Mouse (Mus musculus) kidney, postnatal 14 days (tissue): ENCODE results near the gene Ceacam16.

Experiments
- DNase-seq: peaks from one replicate; pipeline ENCODE4 v3.0.0; 2022; ENCODE audit warnings: mixed read lengths

The Ceacam16 gene

DNA sequence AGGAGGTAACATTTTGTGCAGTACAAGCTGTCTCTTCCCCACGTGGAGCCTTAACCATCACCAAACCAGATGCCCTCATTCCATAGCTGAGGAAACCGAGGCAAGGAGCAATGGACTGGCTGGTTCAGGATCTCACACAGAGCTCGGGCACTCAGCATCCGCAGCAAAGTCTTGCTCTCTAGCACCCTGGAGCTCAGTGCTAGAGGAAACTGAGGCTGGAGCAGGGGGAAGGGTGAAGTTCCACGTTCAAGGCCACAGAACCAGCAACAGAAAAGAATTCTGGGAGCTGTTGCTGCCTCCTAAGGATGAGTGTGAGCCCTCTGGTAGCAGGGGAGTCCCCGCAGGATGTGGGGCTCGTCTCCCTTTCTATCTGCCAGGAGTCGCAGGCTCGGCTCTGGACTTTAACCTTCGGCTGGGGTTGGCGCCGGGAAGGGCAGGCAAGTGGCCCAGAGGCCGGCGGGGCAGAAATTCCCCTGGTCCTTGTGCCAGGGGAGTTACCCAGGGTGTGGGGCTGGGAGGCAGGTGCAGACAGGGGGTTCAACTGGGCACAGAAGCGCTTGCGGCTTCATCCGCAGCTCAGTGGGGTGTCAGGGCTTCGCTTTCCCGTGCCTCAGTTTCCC is 18.1 kb downstream of the Ceacam16 start:
- DNase-seq = peak; percentile 84

DNA sequence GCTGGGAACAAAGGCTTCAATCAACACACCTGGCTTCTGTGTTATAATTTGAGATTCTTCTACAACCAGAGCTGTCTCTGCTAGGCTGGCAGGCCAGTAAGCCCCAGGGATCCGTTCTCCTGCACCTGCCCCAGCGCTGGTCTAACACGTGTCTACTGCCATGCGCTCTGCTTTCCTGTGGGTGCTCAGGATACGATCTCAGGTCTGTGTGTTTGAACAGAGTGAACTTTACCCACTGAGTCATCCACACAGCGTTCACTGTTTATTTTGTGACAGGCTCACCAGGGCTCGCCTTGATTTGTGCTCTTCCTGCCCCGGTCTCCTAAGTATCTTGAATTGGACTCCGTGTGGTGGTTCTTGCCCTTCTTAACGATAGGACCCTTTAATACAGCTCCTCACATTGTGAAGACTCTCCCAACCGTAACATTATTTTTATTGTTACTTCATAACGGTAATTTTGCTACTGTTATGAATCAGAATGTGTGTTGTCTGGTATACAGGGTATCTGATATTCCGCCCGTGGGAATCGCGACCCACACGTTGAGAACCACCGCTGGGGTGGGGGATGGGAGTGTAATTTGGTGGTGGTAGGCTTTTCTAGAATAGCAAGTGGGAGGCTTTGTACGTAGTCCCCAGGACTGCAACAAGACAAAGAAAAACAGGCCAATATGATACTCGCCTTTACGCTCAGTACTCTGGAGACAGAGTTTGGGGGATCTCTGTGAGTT is 19.2 kb downstream of the Ceacam16 start:
- DNase-seq = peak; percentile 35

DNA sequence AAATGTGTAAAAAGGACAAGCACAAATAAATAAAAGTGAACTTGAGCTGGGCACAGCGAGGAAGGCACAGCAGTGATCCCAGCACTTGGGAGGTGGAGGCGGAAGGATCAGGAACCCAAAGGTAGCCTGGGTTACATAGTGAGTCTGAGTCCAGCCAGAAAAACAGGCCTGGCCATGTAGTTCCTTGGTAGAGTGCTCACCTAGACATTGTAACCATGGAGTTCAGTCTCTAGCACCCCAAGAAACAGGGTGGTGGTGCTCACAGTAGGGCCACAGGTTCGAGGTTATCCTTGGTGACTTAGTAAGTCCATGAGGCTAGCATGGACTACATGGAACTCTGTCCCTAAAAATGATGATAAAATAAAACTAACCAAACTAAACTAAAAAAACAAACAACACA is 20.2 kb downstream of the Ceacam16 start:
- DNase-seq = no peak

DNA sequence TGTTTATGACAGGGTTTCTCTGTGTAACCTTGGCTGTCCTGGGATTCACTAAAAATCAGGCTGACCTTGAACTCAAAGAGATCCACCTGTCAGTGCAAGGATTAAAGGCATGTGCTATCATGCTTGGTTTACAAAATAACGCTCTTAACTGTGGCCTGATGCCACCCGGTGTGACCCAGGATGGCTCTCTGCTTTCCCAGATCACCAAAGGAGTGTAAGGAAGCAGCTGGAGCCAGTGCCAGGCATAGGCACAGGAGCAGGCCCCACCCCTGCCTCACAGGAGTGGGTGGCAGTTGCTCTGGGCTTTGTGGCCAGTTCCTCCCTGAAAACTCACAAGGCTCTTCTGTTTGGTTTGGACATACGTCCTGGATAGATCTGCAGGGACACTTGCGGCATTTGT is 20.7 kb downstream of the Ceacam16 start:
- DNase-seq = no peak

DNA sequence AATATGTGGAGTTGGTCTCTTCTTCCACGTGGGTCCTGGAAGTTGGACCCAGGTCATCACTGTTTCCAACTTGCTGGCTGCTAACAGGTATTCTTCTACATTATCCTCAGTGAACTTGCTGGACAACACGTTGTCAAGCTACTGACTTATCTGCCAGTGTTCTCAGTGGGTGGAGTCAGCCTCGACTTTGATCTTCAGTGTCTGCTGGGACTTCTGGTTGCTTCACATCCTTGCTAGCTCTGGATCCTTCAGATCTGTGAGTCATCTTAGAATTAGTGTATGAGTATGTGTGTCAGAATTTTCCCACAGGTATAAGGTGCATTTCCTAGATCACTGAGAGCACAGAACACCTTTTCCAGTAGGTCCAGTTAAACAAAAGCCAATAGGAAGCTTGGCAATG is 24.3 kb downstream of the Ceacam16 start:
- no peak for DNase-seq

DNA sequence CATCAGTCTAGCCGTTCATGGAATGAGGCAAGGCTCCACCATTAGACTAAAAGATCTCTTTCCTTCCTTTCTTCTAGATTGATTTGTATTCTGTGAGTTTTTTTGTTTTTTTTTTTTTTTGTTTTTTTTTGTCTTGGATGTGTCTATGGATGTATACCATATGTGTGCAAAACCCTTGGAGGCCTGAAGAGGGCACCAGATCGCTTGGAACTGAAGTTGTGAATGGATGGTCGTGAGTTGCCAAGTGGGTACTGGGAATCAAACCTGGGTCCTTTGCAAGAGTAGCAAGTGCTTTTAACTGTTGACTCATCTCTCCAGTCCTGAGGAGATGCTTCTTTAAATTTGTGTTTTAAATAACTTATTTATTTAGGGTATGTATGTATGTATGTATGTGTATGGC is 27.0 kb downstream of the Ceacam16 start:
- no peak for DNase-seq

DNA sequence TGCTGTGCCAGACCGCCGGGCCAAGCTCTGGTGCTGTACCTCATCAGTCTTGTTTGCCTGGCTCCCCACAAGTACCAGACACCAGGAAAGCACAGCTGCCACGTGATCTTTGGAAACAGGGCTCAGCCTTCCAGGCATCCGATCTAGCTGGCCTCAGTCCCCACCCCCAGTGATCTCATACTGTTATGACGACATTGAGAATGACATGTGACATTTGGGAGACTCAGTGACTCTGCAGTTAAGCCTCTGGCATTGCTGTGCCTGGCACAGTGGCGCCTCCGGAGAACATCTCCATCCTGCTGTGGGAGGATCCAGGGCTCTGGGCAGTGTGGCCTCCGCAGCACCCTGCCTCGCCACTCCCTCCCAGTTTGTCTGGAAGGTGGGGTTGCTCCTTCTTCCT is 29.3 kb downstream of the Ceacam16 start:
- DNase-seq = no peak

DNA sequence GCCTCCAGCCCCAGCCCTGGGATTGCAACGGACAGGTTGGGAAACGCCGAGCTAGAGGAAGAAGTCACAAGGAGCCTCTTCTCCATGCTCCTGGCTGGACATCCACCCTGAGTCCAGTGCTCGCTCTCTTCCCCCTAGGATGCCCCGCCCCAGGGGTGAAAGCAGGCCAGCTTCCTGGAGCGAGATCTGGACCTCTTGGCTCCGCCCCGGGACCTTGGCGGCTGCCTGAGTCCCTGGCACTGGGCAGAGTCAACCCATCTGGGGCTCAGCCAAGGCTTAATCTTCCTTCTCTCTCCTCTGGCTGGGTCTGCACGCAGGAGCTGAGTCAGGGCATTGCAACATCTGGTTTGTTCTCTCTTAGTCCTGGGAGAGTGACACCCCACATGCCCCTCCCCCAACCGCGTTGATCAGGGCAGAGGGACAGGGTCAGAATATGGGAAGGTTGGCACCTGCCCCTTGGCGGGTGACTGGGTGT is 30.4 kb downstream of the Ceacam16 start:
- peak; percentile 94 for DNase-seq

DNA sequence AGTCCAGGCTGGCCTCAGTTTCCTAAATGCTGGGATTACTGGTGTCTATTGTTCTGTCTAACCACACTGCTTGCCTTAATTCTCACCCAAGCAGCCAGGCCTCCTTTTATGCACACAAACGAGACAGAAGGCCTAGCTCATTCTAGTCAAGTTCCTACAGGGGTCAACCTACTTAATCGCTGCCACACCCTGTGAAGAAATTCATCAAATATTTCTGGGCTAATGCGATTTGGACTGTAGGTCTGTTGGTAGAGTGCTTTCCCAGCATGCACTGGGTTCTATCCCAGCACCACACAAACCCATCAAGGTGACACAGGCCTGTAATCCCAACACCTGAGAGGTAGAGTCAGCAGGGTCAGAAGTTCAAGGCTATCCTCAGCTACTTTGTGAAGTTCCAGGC is 31.4 kb downstream of the Ceacam16 start:
- no peak for DNase-seq

DNA sequence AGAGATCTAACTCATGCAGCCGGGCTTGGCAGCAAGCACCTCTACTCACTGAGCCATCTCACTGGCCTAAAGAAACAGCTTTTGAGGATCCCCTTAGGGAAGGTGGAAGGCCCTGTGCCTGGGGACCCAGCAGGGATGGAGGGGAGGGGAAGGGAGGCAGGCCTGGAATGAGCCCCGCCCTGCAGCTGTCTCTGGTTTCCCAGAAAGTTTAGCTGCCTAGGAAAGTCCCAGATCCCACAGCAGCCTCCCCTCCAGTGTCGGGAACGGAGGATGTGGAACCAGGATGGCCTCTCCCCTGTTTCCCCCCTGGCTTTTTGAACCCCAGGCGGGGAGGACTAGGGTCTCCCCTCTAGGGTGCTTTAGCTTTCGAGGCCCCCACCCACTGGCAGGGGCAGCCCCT is 34.3 kb downstream of the Ceacam16 start:
- DNase-seq = no peak

DNA sequence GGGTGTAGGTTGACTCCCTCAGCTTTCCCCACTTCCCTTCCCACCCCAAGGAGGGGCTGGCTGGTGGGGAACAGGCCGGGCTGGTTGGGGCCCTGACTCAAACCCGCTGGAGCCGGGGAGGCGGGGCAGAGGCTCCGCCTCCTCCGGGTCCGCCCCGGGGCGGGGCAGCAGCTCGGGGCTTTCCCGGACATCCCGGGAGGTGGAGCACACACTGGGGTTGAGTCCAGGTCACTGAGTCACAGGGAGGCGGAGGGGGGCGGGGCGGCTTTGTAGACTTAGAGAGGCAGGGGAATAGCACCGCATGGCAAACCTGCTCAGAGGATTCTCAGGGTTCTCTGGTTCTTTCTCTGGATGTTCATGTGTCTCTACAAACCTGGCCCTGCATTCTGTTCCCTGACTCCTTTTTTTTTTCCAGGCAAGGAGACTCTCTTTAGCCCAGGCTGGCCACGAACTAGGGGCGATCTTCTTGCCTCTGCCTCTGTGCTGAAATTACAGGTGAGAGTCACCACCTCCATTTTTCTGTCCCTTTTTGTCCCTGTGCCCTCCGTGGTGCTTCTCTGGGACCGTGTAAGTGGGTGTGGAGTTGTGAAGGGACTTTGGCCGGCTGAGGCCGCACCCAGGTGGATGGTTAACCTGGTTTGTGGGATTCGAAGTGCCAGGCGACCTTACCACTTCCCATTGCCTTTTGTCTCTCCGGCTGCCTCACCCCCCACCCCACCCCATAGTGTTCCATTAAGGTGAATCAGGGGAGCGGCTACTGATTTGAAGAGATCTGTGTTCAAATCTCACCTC is 36.7 kb downstream of the Ceacam16 start:
- peak; percentile 93 for DNase-seq

DNA sequence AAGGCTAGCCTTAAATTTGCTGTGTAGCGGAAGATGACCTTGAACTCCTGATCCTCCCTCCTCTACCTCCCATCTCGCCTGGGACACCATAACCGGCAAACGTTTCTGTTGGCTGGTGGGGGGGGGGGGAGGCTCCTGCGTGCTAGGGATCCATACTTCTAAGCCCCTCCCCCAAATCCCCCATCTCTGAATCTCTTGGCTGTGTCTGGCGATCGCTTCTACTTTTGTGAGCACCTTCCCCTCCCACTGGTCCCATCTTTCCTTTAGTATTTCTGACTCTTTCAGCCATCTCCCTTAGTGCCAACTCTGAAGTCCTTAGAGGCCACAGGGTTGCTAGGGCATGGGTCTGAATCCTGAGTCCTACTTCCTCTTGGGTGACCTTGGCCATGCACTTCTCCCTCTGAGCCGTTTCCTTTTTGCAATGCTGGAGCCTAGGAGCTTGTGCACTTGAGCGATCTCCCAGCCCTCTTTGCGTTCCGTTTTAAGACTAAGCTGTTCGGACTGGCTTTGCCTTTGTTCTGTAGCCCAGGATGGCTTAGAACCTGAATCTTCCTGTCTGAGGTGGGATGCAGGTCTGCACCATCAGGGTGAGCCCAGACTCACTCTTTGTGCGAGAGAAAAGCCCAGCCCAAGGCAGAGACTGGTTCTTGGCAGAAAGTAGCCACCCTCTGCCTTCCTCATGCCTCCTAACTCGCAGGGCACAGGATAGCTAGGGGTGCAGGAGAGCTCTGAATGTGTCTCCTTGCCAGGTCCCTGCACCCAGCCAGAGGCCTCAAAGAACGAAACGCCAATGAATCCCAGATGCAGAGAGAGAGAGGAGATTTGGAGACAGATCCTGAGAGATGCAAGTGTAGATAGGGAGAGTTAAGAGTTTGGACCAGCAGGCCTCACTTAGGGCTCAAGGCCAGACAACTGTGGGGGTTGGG is 37.6 kb downstream of the Ceacam16 start:
- DNase-seq = peak; percentile 29

DNA sequence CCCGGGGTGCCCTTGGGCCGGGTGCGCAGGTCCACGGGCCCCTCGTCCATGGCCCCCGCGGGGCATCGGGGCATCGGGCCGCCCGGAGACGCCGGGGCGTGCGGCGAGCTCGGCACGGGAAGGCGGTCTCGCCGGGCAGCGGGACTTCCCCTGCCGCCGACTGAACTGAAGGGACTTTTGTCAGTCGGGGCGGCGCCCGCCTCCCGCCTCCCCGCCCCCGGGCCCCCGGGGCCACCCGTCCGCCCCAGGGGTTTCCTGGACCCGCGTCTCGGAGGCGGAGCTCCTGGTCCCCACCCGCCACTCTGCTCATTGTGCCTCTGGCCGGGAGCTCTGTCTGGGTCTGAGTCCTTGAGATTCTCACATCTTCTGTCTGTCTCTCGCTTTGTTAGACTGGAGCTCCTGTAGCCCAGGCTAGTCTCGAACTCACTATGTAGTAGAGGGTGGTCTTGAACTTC is 38.5 kb downstream of the Ceacam16 start, which contains the start of gene Bcl3:
TSS of gene Bcl3 (minus strand) at position 167 of the 455 bp plus-strand sequence.
- peak; percentile 85 for DNase-seq

DNA sequence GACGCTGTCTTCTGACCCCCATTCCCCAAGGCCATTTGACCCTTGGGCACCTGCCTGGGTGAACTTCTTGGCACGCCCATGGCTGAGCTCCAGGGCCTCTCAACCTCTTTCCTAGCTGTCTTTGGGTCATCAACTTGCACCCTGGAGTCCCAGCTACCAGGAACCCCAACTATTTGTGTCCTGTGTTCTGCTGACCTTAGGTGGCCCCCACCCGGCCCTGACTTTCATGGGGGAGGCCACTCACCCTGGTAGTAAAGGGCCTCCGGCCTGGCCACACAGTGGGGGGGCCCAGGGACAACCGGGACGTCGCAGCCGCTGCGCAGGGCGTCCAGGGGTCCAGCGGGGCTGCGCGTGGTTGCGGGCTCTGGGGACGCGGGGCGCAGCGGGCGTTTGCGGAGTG is 38.9 kb downstream of the Ceacam16 start:
- no peak for DNase-seq

DNA sequence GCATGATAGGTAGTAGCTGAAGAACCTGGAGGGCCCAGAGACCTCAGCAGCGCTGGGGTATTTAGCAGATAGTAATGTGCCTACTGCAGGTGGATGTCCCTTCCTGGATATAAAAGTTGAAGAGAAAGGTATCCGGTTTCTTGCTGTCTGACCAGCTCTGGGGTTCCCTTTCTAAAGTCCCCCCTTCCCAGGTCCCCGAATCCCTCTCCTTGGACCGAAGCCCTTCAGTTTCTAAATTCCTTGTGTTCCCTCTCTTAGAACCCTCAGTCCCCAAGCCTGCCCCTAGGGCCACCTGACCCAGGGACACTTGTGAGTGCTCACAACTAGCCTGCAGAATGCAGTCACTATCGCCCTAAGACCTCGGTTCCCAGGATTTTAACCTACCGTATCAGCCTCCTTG is 39.5 kb downstream of the Ceacam16 start:
- no peak for DNase-seq

DNA sequence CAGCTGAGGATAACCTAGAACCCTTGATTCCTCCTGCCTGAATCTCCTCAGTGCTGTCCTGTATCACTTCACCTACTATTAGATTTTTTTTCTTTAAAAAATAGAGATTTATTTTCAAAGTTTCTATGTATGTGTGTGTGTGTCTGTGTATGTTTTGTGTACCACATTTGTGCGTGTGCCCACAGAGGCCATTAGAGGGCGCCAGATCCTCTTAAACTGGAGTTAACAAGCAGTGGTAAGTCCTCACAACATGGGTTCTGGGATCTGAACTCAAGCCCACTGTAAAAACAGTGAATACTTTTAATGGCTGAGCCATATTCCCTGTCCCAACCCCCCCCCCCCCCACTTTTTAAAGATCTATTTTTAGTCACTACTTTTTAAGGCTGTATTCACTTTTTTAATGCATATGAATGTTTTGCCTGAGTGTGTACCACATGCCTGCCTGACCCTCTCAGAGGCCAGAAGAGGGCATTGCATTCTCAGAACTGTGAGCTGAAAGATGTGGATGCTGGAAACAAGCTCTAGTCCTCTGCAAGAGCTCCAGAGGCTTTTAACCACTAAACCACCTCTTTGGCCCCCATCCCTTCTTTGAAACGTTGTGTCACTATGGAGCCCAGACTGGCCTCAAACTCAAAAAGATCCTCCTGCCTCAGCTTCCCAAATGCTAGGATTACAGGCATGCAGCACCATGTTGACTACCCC is 40.6 kb downstream of the Ceacam16 start:
- no peak for DNase-seq

DNA sequence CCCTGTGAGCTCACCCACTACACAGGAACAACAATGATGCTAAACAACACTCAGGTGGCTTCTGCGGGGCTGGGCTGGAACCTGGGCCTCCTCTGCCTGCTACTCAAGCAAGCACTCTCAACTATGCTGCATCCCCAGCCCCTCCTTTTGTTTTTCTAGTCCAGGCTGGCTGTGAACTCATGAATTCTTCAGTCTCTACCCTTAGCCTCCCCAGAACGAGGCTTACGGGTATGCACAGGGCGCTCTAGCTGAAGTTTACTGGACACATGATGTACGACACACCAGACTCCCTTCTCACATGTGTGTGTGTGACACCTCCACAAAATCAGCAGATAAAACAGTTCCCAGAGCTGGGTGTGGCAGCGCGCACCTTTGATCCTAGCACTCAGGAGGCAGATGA is 42.2 kb downstream of the Ceacam16 start:
- DNase-seq = no peak

DNA sequence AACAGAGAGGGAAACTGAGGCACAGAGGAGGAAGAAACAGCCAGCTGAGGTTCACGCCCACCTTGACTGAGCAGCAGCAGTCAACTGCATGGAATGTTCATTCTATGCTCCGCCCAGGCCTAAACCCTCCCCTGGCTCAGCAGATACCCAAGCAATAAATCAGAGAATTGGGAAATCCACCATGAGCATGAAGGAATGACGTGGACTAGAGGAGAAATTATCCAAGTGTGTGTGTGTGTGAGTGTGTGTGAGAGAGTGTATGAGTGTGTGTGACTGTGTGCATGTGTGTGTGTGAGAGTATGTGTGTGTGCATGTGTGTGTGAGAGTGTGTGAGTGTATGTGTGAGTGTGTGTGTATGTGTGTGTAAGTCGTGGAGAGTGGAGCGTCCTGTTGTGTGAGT is 42.7 kb downstream of the Ceacam16 start:
- no peak for DNase-seq

DNA sequence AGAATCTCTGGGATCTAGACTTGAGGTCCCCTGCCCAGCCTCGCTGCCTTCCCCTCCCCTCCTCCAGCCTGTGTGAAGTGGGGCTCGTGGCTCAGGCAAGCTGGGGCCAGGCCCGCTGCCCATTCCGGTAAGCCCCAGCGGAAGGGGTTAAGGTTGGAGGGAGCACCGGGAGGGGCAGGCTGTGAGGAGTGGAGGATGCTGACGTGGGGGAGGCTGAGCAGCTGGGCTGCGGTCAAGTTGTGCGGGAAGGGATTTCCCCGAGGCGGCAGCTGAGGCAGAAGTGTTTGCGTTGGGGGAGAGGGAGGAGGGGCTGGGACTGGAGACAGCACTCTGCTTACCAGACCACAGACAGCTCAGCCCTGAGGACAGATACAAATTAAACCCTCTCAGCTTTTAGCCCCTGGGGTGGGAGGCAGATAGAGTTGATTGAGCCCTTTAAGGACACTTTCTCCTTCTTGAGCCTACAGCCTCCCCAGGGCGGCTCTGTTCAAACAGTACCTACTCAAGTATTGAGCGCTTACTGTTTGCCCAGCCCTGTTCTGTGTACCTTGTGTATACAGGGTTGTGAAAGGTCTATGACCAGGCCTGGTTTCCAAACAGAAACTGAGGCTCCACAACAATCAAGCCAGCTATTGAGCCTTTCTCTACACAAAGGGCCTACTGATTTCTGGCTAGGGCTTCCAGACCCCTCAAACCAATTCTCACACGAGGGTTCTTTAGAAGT is 43.6 kb downstream of the Ceacam16 start:
- peak; percentile 65 for DNase-seq

DNA sequence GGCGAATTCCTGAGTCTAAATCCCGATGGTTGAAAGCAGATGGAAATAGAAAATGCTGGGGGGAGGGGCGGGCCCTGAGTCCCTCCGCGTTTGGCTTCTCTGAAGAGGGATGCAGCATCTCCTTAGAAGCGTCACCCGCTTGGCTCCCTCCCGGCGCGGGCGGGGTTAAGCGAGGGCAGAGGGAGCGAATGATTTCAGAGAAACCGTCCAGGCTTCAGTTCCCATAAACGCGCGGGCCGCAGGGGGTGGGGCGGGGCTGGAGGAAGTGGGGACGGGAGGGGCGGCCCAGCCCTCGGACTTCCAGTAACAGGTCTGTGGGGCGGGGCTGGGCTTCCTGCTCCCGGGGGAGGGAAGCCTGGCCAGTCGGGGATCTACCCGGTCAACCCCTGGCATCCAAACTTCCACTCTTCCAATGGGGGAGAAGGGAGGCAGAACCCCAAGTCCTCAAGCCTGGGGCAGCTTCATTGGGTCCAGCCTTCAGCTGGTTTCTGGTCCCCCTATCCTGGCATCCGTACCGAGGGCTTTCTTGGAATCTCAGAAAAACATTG is 44.8 kb downstream of the Ceacam16 start:
- DNase-seq = peak; percentile 92
